24 mouse cellular contexts compared by ENCODE assay signal in genomic region chr15:25572495-25572894, GRCm38 (mm10). TPM values are rescaled to one million over a fixed set of nuclear protein-coding genes. Genes with fewer than 3 reads are reported as not detected.
A peak's percentile ranks its signal among the peaks of the same experiment; 100 is the strongest.
DNase-seq lines count a peak whose midpoint lies in the region; ATAC-seq lines count a peak whose summit lies in the region.
"Had no signal": no experiment of that assay in that cellular context is flagged by ENCODE, and none has a peak within 500 bp of the region (broad histone marks: within the 10 kb centered on the region; RNA-seq: fewer than 3 reads in every experiment).

No protein-coding gene starts in this region.

- no peak overlapping the region for H3K9ac ChIP-seq in liver, embryonic 11.5 days (ENCODE audit: low read depth, low read length)
- H3K9ac ChIP-seq in liver, embryonic 13.5 days = no peak overlapping the region
- H3K9ac ChIP-seq: embryonic facial prominence, embryonic 13.5 days; embryonic facial prominence, embryonic 15.5 days; forebrain, embryonic 12.5 days had no signal

- no peaks in the 10 kb centered on the region for H3K36me3 ChIP-seq in liver, embryonic 11.5 days (ENCODE audit: control insufficient read depth, insufficient read depth, low read length)
- no peaks in the 10 kb centered on the region for H3K36me3 ChIP-seq in megakaryocyte, embryonic 14.5 days (replicated peaks; ENCODE audit: low read length)
- H3K36me3 ChIP-seq in liver, embryonic 13.5 days = no peaks in the 10 kb centered on the region
- H3K36me3 ChIP-seq: embryonic facial prominence, embryonic 13.5 days; embryonic facial prominence, embryonic 15.5 days; forebrain, embryonic 10.5 days; forebrain, embryonic 12.5 days had no signal

- no peaks in the 10 kb centered on the region for H3K9me3 ChIP-seq in liver, embryonic 11.5 days (ENCODE audit: control insufficient read depth, low read length)
- no peaks in the 10 kb centered on the region for H3K9me3 ChIP-seq in megakaryocyte, embryonic 14.5 days
- H3K9me3 ChIP-seq in liver, embryonic 13.5 days (replicated peaks) = no peaks in the 10 kb centered on the region
- H3K9me3 ChIP-seq: embryonic facial prominence, embryonic 13.5 days; embryonic facial prominence, embryonic 15.5 days; forebrain, embryonic 10.5 days; forebrain, embryonic 12.5 days had no signal

- H3K4me2 ChIP-seq in liver, embryonic 11.5 days = no peak overlapping the region
- H3K4me2 ChIP-seq in liver, embryonic 13.5 days = no peak overlapping the region
- H3K4me2 ChIP-seq: embryonic facial prominence, embryonic 13.5 days; embryonic facial prominence, embryonic 15.5 days; forebrain, embryonic 12.5 days had no signal

- H3K4me3 ChIP-seq in liver, embryonic 11.5 days (ENCODE audit: low read depth, low read length) = no peak overlapping the region
- peak overlapping the region; percentile 50 for H3K4me3 ChIP-seq in megakaryocyte, embryonic 14.5 days (replicated peaks)
- no peak overlapping the region for H3K4me3 ChIP-seq in liver, embryonic 13.5 days (replicated peaks)
- H3K4me3 ChIP-seq: embryonic facial prominence, embryonic 13.5 days; embryonic facial prominence, embryonic 15.5 days; erythroblast, embryonic 14.5 days; forebrain, embryonic 10.5 days; forebrain, embryonic 12.5 days had no signal

- H3K4me1 ChIP-seq in liver, embryonic 11.5 days (replicated peaks; ENCODE audit: control insufficient read depth, insufficient read depth, low read length) = peaks cover 6% of the 10 kb centered on the region; the same call in 1 of the 2 replicates
- peaks cover 65% of the 10 kb centered on the region for H3K4me1 ChIP-seq in megakaryocyte, embryonic 14.5 days
- peaks cover 18% of the 10 kb centered on the region for H3K4me1 ChIP-seq in liver, embryonic 13.5 days (replicated peaks)
- H3K4me1 ChIP-seq: embryonic facial prominence, embryonic 15.5 days; forebrain, embryonic 12.5 days had no signal

- no peak overlapping the region for H3K27ac ChIP-seq in liver, embryonic 11.5 days (ENCODE audit: low read depth, low read length)
- H3K27ac ChIP-seq in liver, embryonic 13.5 days = no peak overlapping the region
- H3K27ac ChIP-seq: embryonic facial prominence, embryonic 13.5 days; embryonic facial prominence, embryonic 15.5 days; forebrain, embryonic 10.5 days; forebrain, embryonic 12.5 days had no signal

- no peak for DNase-seq in liver, embryonic 11.5 days (ENCODE audit: low spot score)
- no peak for DNase-seq in liver
- no peak for DNase-seq in liver, embryonic 13.5 days
- no peak for DNase-seq in embryo, embryonic 10.5 days (ENCODE audit: low spot score)
- DNase-seq: adrenal gland, adult 8-10 months; adrenal gland, postnatal 14 days; adrenal gland, postnatal 36 days; cerebellum, adult 11-12 months; cerebellum, adult 2 months; cerebellum, adult 9-10 months; cerebellum, postnatal 10 days; cerebellum, postnatal 25 days; embryo, embryonic 11 days had no signal

- no peaks in the 10 kb centered on the region for H3K27me3 ChIP-seq in liver, embryonic 11.5 days (replicated peaks; ENCODE audit: control insufficient read depth, insufficient read depth, low read length)
- H3K27me3 ChIP-seq in megakaryocyte, embryonic 14.5 days (replicated peaks) = no peaks in the 10 kb centered on the region
- H3K27me3 ChIP-seq in liver, embryonic 13.5 days = no peaks in the 10 kb centered on the region
- H3K27me3 ChIP-seq: embryonic facial prominence, embryonic 13.5 days; embryonic facial prominence, embryonic 15.5 days; forebrain, embryonic 12.5 days had no signal

- 14% methylated on average over 6 of the region's 6 CpGs for WGBS in liver, embryonic 11.5 days
- WGBS in liver, embryonic 13.5 days (ENCODE audit: insufficient replicate concordance) = 12% methylated on average over 6 of the region's 6 CpGs

- ATAC-seq in liver, embryonic 11.5 days (replicated peaks; ENCODE audit: low FRiP score) = peak; percentile 53; the same call in 1 of the 2 replicates
- ATAC-seq in megakaryocyte, adult 5-6 weeks (ENCODE audit: poor library complexity, severe bottlenecking) = no peak
- ATAC-seq in liver, embryonic 13.5 days (ENCODE audit: low read depth) = 0 out of 2 replicates have a peak, but pooled peaks have one; percentile 47
- 0 out of 2 replicates have a peak, but pooled peaks have one; percentile 30 for ATAC-seq in megakaryocyte progenitor cell, adult 5-6 weeks (replicated peaks; ENCODE audit: poor library complexity)
- ATAC-seq: forebrain, embryonic 14.5 days; forebrain, embryonic 16.5 days had no signal

RNA-seq across cellular contexts. Expression of gene Myo10, which starts 49.8 kb away (rescaled TPM):
- 14.4 and 16.3 TPM in 2 replicates for polyA plus RNA-seq in liver, embryonic 11.5 days (2014; fragmentation: Nextera tagmentation; extraction: Ambion mirVana)
- 8.2 and 21.7 TPM in 2 replicates for polyA plus RNA-seq in megakaryocyte, embryonic 14.5 days (2012; ENCODE audit: insufficient read depth, low replicate concordance)
- total RNA-seq in megakaryocyte, adult 5-6 weeks (2015) = 0.91 and 0.93 TPM in 2 replicates
- 1.1 and 1.2 TPM in 2 replicates for total RNA-seq in megakaryocyte, adult 5-6 weeks (2017)
- 3.8 and 4.1 TPM in 2 replicates for polyA plus RNA-seq in liver, embryonic 13.5 days (2015; fragmentation: Nextera tagmentation; extraction: Ambion mirVana)
- 2.4 and 2.9 TPM in 2 replicates for total RNA-seq in megakaryocyte progenitor cell, adult 5-6 weeks (2015)
- total RNA-seq in megakaryocyte progenitor cell, adult 5-6 weeks (2017) = 3.8 and 4.2 TPM in 2 replicates
- total RNA-seq: MEL had no signal
